Mouse (Mus musculus) forebrain, embryonic 10.5 days (tissue): ENCODE measurements around the gene Gdf7. TPM values are rescaled to one million over a fixed set of nuclear protein-coding genes. Genes with fewer than 3 reads are reported as not detected.
A peak's percentile ranks its signal among the peaks of the same experiment; 100 is the strongest.

Source experiments
- DNase-seq: peaks from one replicate; pipeline ENCODE4 v3.0.0-alpha.2; 2017; ENCODE audit warnings: low spot score; ENCODE audit errors: extremely low spot score
- H3K27ac ChIP-seq: fragments of 300-500 bp; sonication (generic); 2 replicates; pipeline ENCODE4 v1.5.1; 2016; ENCODE audit warnings: mild to moderate bottlenecking
- H3K27me3 ChIP-seq: fragments of 300-500 bp; sonication (generic); 2 replicates; pipeline ENCODE4 v1.6.1; 2016; ENCODE audit warnings: mild to moderate bottlenecking; ENCODE audit not compliant: poor library complexity, severe bottlenecking
- H3K36me3 ChIP-seq: fragments of 300-500 bp; sonication (generic); replicated peaks from 2 replicates; pipeline ENCODE4 v1.6.1; 2016; ENCODE audit warnings: mild to moderate bottlenecking, moderate library complexity
- H3K4me1 ChIP-seq: fragments of 300-500 bp; sonication (generic); 2 replicates; pipeline ENCODE4 v1.6.1; 2016
- H3K4me3 ChIP-seq: fragments of 300-500 bp; sonication (generic); 2 replicates; pipeline ENCODE4 v1.5.1; 2016; ENCODE audit warnings: mild to moderate bottlenecking, moderate library complexity
- H3K9me3 ChIP-seq: fragments of 300-500 bp; sonication (generic); 2 replicates; pipeline ENCODE4 v1.6.1; 2016; ENCODE audit warnings: mild to moderate bottlenecking, moderate library complexity
- WGBS: fragments of 180-500 bp; shearing (Covaris S2); methylation state at CpG from one replicate; pipeline ENCODE4 v1.1.7; 2016; 5-methylcytosine and 5-hydroxymethylcytosine counted together
- polyA plus RNA-seq: library from polyadenylated mRNA; unstranded; fragments of >200 nt; fragmentation: Nextera tagmentation; extraction: Ambion mirVana; gene quantifications from 2 replicates; pipeline ENCODE4 v1.2.1, GENCODE M21; 2016

Gene Gdf7
- polyA plus RNA-seq, 1 experiment from 2014 or later, result not detected

DNA sequence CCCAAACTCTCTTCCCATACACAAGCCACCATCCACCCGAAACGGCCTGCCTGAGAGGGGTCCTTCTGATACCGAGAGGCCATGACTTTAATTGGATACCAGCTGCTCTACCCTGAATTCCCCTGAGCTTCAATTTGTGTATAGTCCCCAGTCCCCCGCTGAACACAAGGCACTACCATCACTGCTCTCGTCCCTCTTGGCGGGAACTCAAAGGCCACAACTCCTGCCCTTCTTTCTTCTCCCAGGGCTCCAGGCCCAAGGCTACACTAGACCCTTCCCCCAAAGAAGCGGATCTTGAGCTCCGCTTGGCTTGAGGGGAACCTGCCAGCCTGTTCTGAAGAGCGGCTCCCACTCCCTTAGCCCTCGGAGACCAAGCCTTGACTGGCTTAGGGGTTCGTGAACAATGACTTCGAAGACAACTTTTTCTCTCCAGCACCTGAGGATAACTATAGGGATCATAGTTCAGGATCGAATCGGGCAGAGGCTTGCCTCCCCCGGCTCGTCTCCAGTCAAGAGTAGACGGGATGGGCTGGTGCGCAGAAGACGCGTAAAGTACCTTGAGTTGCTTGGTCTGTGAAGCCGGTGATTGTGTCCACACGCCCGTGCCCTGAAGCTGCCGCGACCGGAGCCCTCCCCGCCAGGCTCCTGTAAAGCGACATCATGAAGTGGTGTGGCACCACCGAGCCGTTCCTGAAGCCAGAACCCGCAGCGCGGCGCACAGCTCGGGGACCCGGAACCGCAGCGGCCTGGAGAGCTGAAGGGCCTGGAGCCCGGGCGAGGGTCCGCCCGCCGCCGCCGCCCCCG is 541 bp downstream of the Gdf7 start:
- H3K36me3 ChIP-seq, result no peaks in the 10 kb centered on the region
- WGBS, result 1% methylated on average over 46 of the region's 46 CpGs
- peaks cover 49% of the 10 kb centered on the region for H3K4me1 ChIP-seq
- H3K4me3 ChIP-seq, result peak overlapping the region; percentile 54
- no peak for DNase-seq
- H3K27ac ChIP-seq, result 0 out of 2 replicates have a peak overlapping the region, but pooled peaks have one; percentile 16
- no peaks in the 10 kb centered on the region for H3K9me3 ChIP-seq
- peaks cover 100% of the 10 kb centered on the region for H3K27me3 ChIP-seq

DNA sequence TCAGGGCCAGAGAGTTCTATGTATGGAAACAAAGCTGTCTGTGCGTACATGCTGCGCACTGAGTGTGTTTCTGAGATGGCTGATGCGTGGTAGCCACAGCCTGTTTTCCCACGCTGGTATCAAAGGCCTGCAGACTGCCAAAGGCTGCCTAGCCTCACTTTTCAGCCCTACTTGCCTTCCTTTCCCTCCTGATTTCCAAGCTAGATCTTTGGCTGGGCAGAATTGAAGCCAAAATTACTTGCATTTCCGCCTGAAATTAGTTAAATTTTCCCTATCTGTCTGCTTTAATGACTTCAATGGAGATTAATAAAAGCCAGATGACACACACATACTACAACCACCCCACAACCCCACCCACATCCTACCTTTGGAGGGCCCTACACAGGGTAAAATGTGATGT is 1.2 kb downstream of the Gdf7 start:
- DNase-seq, result no peak
- Histone ChIP-seq H3K27ac (no peak overlapping the region), H3K4me3 (0 out of 2 replicates have a peak overlapping the region, but pooled peaks have one; percentile 54), H3K36me3 (no peaks in the 10 kb centered on the region), H3K27me3 (peaks cover 100% of the 10 kb centered on the region), H3K9me3 (no peaks in the 10 kb centered on the region), H3K4me1 (peaks cover 42% of the 10 kb centered on the region)
- WGBS, result 9% methylated on average over 5 of the region's 5 CpGs

DNA sequence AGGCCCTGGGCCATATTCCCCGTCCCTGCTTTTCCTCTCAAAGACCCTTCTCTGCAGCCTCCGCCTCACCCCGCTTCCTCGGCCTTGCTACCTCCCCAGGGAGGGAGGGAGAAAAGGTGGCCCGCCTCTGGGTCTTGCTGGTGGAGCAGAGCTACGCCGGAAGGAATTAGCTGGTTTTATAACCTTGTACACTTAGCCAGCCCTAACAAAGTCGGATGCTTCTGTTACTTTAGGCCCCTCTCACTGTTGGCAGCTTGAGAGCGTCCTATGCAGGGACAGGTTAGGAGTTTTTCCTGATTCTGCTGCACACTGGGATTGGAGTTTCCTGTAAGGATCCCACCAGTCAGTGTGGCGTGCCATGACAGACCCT is 1.7 kb downstream of the Gdf7 start:
- Histone ChIP-seq H3K27ac (no peak overlapping the region), H3K9me3 (no peaks in the 10 kb centered on the region), H3K4me1 (peaks cover 42% of the 10 kb centered on the region), H3K4me3 (peak overlapping the region; percentile 19; the same call in 1 of the 2 replicates), H3K27me3 (peaks cover 100% of the 10 kb centered on the region), H3K36me3 (no peaks in the 10 kb centered on the region)
- no peak for DNase-seq
- 7% methylated on average over 10 of the region's 10 CpGs for WGBS

DNA sequence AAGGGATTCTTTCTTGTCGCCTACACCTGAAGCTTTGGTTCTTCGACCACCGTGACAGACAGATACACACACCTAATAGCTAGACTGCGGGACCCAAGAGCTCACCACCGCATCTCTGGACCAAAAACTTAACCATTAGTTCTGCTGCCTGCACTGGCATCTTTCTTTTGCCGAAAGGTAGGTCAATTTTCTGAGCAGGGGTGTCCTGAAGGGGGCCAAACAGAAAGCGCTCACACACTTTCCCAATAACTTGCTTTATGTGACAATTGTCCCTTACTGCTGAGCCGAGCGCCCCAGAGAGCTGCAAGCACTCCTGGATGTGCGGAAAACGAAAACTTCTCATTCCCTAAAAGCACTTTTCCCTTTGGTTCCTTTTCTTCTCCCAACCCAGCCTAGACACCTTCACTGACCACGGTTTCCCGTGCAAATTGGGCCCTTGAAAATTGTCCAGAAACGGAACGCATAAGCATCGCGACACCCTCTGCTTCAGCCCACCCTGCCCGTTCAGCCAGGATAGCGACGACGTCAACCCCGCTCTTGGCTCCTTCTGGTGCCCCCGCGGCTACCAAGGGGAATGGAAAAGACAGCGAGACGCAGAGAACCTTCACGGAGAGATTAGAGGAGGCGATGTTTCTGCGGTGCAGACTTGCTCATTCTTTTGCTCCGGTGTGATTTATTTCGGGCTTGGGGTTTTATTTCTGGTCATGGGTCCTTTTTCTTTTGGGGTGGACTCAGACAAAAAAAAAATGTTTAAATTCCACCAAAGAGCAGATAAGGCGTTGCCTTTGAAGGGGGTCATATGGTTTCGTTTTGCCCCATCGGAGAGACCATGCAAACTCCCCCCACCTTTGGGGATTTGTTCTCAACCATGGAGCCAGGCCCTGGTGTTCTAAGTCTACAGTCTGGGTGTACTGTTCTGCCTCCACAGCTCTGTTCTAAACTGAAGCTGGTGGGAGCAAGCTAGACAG is 2.3 kb downstream of the Gdf7 start:
- Histone ChIP-seq H3K4me3 (peak overlapping the region; percentile 19; the same call in 1 of the 2 replicates), H3K9me3 (no peaks in the 10 kb centered on the region), H3K4me1 (peaks cover 42% of the 10 kb centered on the region)

DNA sequence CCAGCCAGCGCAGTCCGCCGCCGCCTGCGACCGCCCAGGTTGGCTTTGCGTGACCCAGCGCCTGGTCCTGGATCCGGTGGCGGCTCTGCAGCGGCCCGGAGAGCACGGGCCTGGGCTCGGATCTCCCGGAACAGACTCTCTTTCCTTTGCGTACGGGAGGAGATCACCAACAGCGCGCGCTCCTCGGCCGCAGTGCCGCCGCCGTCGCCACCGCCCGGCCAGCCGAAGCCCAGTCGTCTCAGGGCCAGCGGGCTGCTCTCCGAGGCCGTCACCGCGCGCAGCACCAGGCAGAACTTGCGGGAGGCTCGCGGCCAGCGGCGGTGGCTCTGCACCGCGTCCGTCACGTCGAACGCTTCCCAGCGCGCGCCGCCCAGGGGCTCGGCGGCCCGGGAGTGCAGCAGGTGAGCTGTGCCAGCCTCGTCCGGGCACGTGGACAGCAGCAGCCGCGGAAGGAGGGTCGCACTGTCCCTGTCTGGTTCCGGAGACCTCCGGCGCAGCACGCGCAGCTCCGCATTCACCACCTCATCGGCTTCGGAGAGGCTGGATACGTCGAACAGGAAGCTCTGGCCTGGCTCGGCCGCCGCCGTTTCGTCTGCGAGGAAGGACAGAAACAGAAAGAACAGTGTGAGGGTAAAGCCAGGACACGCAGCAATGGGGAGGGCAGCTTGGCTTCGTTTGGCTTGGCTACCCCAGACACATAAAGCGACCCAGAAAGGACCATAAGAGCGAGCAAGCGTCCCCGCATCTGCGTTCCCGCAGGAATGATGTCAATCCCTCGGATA is 3.2 kb downstream of the Gdf7 start:
- WGBS, result under 1% methylated on average over 83 of the region's 85 CpGs
- Histone ChIP-seq H3K4me3 (peak overlapping the region; percentile 47), H3K36me3 (no peaks in the 10 kb centered on the region), H3K9me3 (no peaks in the 10 kb centered on the region), H3K27me3 (peaks cover 100% of the 10 kb centered on the region), H3K27ac (no peak overlapping the region), H3K4me1 (peaks cover 42% of the 10 kb centered on the region)
- DNase-seq, result no peak

More for the DNA sequence above, 2.3 kb downstream of the Gdf7 start:
- no peak for DNase-seq
- Histone ChIP-seq H3K27me3 (peaks cover 100% of the 10 kb centered on the region), H3K27ac (no peak overlapping the region), H3K36me3 (no peaks in the 10 kb centered on the region)
- WGBS, result 4% methylated on average over 34 of the region's 34 CpGs

DNA sequence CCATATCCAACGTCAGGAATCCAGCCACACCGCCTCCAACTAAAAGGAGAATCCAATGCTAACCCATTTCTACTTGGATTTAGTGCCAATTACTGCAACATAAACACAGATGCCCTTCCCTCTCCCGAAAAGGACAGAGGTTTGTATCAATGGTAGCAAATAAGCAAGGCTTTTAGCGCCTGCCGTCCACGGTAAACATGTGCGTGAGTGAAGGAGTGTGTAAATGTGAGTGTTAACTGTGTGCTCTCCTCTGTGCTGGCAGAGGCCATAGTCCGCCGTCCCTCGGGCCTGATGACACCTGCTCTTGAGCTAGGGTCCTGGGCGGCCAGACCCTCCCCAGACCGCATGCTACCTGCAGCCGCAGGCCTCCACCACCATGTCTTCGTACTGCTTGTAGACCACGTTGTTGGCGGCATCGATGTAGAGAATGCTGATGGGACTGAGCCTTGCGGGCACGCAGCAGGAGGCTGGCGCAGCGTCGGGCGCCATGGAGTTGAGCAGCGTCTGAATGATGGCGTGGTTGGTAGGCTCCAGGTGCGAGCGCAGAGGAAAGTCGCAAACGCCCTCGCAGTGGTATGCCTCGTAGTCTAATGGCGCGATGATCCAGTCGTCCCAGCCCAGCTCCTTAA is 4.1 kb downstream of the Gdf7 start:
- Histone ChIP-seq H3K27ac (no peak overlapping the region), H3K36me3 (no peaks in the 10 kb centered on the region), H3K27me3 (peaks cover 100% of the 10 kb centered on the region), H3K4me3 (peak overlapping the region; percentile 47), H3K4me1 (peaks cover 42% of the 10 kb centered on the region), H3K9me3 (no peaks in the 10 kb centered on the region)
- WGBS, result 7% methylated on average over 34 of the region's 34 CpGs
- no peak for DNase-seq

DNA sequence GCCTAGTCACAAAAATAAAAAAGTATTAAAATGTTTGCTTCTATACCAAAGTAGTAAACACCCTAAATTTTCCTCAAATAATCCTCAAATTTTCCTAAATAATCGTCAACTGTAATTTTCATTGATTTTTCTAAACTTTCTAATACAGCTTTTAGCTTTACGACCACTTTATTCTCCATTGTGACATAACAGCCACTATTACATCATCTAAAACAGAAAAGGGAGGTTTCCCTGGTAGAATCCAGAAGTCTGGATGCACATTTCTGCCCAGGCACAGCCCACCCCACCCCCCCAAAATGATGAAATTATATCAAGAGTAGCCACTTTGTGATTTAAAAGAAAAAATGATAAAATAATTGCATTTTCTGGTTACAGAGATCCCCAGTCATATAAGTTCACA is 5.6 kb downstream of the Gdf7 start:
- H3K36me3 ChIP-seq, result no peaks in the 10 kb centered on the region
- peaks cover 39% of the 10 kb centered on the region for H3K4me1 ChIP-seq
- peaks cover 87% of the 10 kb centered on the region for H3K27me3 ChIP-seq
- DNase-seq, result no peak
- 87% methylated on average over 2 of the region's 2 CpGs for whole genome bisulfite sequencing
- H3K4me3 ChIP-seq, result no peak overlapping the region
- no peaks in the 10 kb centered on the region for H3K9me3 ChIP-seq
- H3K27ac ChIP-seq, result no peak overlapping the region

DNA sequence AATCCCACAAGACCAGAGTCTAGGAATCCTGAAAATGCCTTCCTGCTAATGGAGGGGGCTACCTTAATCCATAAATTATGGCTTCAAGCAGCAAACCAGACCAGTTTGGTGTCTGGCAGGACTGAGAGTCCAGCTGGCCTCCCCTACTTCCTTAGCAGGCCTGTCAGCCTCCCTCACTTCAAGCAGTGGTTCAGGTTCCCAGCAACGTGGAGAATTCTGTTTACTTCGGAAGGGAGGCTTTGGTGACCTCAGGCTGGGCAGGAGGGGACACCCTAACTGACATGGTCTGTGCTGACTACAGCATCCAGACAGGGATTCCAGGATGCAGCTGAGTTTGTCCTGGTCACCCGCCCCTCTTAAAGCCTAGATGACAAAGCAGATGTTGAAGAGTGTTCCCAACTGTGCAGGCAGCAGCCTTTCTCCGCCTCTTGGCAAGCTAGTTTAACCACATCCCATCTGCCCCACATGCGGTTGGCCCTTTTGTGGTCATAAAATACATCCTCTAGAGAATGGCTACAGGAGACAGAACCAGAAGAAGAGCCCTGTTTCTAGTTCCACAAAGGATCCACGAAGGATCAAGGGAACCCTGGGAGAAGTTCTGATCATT is 6.3 kb downstream of the Gdf7 start:
- Histone ChIP-seq H3K36me3 (no peaks in the 10 kb centered on the region), H3K4me1 (peaks cover 36% of the 10 kb centered on the region), H3K27ac (no peak overlapping the region), H3K4me3 (no peak overlapping the region), H3K27me3 (peaks cover 80% of the 10 kb centered on the region), H3K9me3 (no peaks in the 10 kb centered on the region)
- 61% methylated on average over 6 of the region's 6 CpGs for WGBS
- no peak for DNase-seq

DNA sequence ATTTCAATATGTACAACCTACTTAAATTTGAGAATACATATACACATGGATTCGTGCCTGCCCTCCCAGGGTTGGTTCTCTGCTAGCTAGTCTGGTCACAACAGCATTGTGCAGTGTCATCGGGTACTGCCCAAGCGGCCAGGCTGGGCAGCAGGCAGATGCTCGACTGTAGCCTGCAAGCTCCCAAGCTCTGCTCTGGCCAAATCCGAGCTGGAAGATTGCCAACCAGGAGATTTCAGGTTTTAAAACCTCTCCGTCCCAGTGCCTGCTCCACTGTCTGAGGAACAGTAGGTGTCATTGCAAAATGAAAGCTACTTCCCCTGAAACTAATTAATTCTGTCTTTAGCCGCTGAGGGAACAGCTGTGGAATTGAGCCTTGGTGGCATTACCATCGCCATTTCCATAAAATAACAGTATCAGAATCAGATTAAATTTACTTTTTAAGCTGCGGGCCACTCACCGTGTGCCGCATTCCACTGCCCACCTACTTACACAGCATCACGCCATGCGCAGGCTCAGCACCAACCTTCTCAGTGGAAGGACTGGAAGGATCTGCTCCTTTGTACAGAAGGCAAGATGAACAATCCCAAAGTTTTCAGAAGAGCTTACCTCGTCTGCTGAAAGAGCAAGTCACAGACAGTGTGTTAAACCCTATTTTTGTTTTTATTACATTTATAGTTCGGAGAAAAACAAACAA is 10.4 kb downstream of the Gdf7 start:
- DNase-seq, result peak; percentile 10
- H3K27me3 ChIP-seq, result peaks cover 39% of the 10 kb centered on the region
- H3K4me1 ChIP-seq, result peaks cover 24% of the 10 kb centered on the region
- H3K4me3 ChIP-seq, result no peak overlapping the region
- no peak overlapping the region for H3K27ac ChIP-seq
- no peaks in the 10 kb centered on the region for H3K9me3 ChIP-seq
- WGBS, result 66% methylated on average over 15 of the region's 15 CpGs
- no peaks in the 10 kb centered on the region; the same call in 1 of the 2 replicates for H3K36me3 ChIP-seq

DNA sequence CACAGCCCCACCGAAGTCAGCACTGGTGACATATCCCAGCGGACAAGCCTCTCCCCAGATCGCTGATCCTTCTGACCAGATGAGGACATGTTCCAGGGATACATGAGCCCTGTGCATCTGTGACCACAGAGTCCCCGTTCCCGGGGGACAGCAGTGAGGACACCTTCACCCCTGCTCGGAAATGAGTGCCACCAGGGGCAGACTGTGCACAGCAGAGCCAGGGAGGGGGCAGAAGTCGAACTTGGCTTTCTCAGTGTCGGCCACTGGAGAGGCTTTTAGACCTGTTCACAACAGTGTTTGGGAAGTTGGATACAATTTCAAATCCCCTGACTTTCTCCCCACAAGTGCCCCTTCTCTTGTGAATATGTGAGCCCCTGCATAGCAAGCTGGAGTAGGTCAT is 12.3 kb downstream of the Gdf7 start:
- no peak for DNase-seq
- H3K4me1 ChIP-seq, result peaks cover 24% of the 10 kb centered on the region
- peaks cover 4% of the 10 kb centered on the region; the same call in 1 of the 2 replicates for H3K36me3 ChIP-seq
- 90% methylated on average over 8 of the region's 8 CpGs for WGBS
- H3K4me3 ChIP-seq, result no peak overlapping the region
- H3K27me3 ChIP-seq, result peaks cover 21% of the 10 kb centered on the region
- H3K9me3 ChIP-seq, result no peaks in the 10 kb centered on the region
- no peak overlapping the region for H3K27ac ChIP-seq

DNA sequence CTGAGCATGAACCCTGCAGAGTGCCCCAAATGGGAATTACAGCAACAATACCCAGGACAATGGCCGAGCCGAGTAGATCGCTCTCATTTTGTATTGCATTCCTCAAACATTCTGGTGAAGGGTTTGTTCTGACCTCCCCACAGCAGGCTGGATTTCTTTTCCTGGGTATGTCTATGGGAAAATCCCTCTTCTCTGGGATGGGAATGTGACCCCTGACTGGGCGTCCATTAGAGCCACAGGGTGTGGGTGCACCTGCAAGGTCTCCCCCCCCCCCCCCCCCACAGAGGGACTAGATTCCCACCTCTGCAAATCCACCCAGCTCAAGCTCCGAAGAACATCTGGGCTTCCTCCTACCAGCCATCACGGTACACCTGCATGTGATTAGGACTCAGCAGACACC is 12.7 kb downstream of the Gdf7 start:
- Histone ChIP-seq H3K4me3 (no peak overlapping the region), H3K36me3 (peaks cover 8% of the 10 kb centered on the region; the same call in 1 of the 2 replicates), H3K9me3 (no peaks in the 10 kb centered on the region), H3K27me3 (peaks cover 17% of the 10 kb centered on the region), H3K27ac (no peak overlapping the region), H3K4me1 (peaks cover 24% of the 10 kb centered on the region)
- no peak for DNase-seq
- WGBS, result 69% methylated on average over 6 of the region's 6 CpGs
